Mouse (Mus musculus) neural tube, embryonic 15.5 days (tissue): ENCODE data around the gene Trpm8. TPM values are rescaled to one million over a fixed set of nuclear protein-coding genes. Genes with fewer than 3 reads are reported as not detected.
A peak's percentile ranks its signal among the peaks of the same experiment; 100 is the strongest.

Experiments used
- ATAC-seq: fragments of 200-750 bp; cut with Nextera tagmentation; 2 replicates; pipeline ENCODE4 v1.8.0; 2017; ENCODE audit warnings: mild to moderate bottlenecking, moderate TSS enrichment, moderate library complexity; ENCODE audit not compliant: low FRiP score
- H3K27ac ChIP-seq: fragments of 300-500 bp; sonication (generic); replicated peaks from 2 replicates; pipeline ENCODE4 v1.5.1; 2015; ENCODE audit warnings: mild to moderate bottlenecking, inconsistent platforms
- H3K27me3 ChIP-seq: fragments of 300-500 bp; sonication (generic); replicated peaks from 2 replicates; pipeline ENCODE4 v1.6.1; 2015; ENCODE audit warnings: inconsistent platforms
- H3K36me3 ChIP-seq: fragments of 300-500 bp; sonication (generic); 2 replicates; pipeline ENCODE4 v1.6.1; 2015; ENCODE audit warnings: inconsistent platforms
- H3K4me1 ChIP-seq: fragments of 300-500 bp; sonication (generic); 2 replicates; pipeline ENCODE4 v1.6.1; 2015; ENCODE audit warnings: inconsistent platforms
- H3K4me2 ChIP-seq: fragments of 300-500 bp; sonication (generic); 2 replicates; pipeline ENCODE4 v1.6.1; 2015; ENCODE audit warnings: inconsistent platforms, mild to moderate bottlenecking, moderate library complexity
- H3K4me3 ChIP-seq: fragments of 300-500 bp; sonication (generic); replicated peaks from 2 replicates; pipeline ENCODE4 v1.5.1; 2015; ENCODE audit warnings: mild to moderate bottlenecking, inconsistent platforms
- H3K9ac ChIP-seq: fragments of 300-500 bp; sonication (generic); replicated peaks from 2 replicates; pipeline ENCODE4 v1.6.1; 2015; ENCODE audit warnings: mild to moderate bottlenecking, inconsistent platforms
- H3K9me3 ChIP-seq: fragments of 300-500 bp; sonication (generic); replicated peaks from 2 replicates; pipeline ENCODE4 v1.6.1; 2016; ENCODE audit warnings: inconsistent platforms
- WGBS: fragments of 180-500 bp; shearing (Covaris S2); methylation state at CpG from one replicate; pipeline ENCODE4 v1.1.7; 2015; ENCODE audit warnings: mixed read lengths; 5-methylcytosine and 5-hydroxymethylcytosine counted together
- polyA plus RNA-seq: library from polyadenylated mRNA; unstranded; fragments of >200 nt; fragmentation: Nextera tagmentation; extraction: Ambion mirVana; gene quantifications from 2 replicates; pipeline ENCODE4 v1.2.1, GENCODE M21; 2015

Gene Trpm8
- polyA plus RNA-seq, 1 experiment from 2014 or later: 0.14 TPM

DNA sequence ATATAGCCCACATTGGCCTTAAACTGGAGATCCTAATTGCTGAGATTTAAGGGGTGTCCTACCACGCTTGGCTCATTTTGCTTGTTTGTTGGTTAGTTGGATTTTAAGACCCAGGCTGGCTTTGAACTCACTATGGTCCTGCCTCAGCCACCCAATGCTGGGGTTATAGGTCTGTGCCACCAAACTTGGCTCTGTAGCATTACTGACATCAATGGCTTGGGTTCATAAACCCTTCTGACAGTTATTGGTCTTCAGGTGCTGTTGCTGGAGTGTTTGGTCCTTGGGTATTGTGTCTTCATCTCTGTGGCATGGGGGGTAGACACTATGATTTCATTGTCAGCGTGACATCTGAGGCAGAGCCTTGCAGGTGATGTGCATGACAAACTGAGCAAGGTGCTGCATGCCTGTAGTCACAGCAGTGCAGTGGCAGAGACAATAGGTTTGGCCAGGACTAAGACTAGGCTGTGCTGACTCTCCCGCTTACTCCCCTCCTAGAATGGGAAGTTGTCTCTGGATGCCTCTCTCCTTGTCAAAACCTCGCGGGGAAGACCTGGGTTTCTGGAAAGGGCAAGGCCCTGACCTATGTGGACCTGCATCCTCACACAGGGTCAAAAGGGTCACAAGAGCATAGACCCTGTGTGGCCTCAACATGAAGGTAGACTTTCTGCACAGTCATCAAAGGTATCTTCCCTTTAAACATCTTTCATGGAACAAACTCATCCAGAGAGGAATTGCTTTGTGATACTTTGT is 23.0 kb downstream of the Trpm8 start:
- no peak overlapping the region for H3K9ac ChIP-seq
- 47% methylated on average over 5 of the region's 5 CpGs for WGBS
- peaks cover 65% of the 10 kb centered on the region for H3K9me3 ChIP-seq
- no peak overlapping the region for H3K4me2 ChIP-seq
- ATAC-seq: 0 out of 2 replicates have a peak, but pooled peaks have one; percentile 9
- H3K36me3 ChIP-seq: no peaks in the 10 kb centered on the region
- H3K27me3 ChIP-seq: no peaks in the 10 kb centered on the region
- no peak overlapping the region for H3K4me3 ChIP-seq
- no peak overlapping the region for H3K27ac ChIP-seq
- H3K4me1 ChIP-seq: no peaks in the 10 kb centered on the region

DNA sequence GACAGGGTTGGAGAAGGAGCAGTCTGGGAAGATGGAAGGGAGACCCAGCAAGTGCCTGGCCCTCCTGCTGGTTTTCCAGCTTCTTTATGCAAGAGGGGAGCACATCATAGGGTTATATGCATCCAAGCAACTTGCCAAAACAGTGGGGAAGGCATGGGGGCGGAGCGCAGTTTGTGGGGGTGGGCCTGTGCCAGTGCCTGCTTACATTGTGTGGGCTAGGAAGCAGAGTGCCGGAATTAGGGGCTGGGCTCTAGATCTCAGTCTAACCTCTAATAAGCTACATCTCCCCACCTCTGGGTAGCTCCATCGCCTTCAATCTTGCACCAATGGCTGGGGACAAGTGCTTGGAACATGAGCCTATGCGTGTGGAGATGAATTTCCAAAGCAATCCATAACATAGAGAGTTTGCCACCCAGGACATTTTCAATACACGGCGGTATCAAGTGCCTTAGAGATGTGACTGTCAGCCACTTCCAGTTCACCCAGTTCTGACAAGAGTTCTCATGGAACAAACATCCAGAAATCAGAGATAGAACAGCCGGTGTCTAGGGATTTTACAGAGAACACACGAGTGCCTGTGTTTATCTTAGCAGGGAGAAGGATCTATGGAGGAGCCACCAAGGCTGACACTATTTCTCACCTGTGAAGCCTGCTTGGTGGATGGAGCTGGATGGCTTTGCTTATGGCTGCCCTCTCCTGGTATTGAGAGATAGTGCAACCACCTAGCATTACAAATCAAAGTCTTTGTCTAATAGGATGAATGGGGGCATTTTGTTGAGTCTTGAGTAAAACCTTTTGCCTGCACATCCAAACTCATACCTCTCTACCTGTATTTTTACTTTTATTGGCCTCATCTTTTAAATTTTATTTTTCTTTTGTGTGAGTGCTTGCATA is 23.9 kb downstream of the Trpm8 start:
- H3K27me3 ChIP-seq: no peaks in the 10 kb centered on the region
- no peak overlapping the region for H3K27ac ChIP-seq
- H3K4me3 ChIP-seq: no peak overlapping the region
- H3K4me1 ChIP-seq: no peaks in the 10 kb centered on the region
- H3K9ac ChIP-seq: no peak overlapping the region
- no peaks in the 10 kb centered on the region for H3K36me3 ChIP-seq
- peaks cover 61% of the 10 kb centered on the region for H3K9me3 ChIP-seq
- 72% methylated on average over 9 of the region's 9 CpGs for WGBS
- H3K4me2 ChIP-seq: no peak overlapping the region
- peak; percentile 15; the same call in 1 of the 2 replicates for ATAC-seq

DNA sequence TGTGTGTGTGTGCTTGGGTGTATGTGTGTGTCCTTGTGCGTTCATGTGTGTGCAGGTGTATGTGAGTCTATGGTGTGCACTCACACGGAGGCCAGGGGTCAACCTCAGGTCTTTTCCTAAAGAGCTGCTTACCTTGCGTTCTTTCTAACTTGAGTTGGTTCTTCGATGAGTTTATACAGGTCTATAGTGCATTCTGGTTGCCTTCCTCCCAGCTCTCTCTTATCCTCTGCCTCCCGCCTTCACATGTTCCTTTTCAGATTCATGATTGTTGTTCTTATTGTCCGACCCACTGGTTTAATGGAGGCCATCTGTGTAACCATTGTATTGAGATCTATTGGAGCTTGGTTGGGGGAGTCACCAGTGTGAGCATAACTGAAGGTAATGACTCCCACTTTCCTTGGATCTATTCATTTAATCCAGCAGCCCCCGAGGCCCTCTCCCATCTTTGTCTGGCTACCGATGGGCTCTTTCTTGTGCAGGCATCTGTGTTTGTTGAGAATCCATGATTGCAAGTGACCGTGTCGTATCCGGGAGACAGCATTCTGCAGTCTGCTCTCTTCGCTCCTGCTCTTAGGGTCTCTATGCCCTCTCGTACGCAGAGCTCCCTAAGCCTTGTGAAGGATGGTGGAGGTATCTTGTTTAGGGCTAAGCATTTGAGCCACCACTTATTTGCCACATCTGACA is 24.7 kb downstream of the Trpm8 start:
- WGBS: 63% methylated on average over 14 of the region's 14 CpGs
- no peak for ATAC-seq
- Histone ChIP-seq H3K4me2 (no peak overlapping the region), H3K9ac (no peak overlapping the region), H3K36me3 (no peaks in the 10 kb centered on the region), H3K4me1 (no peaks in the 10 kb centered on the region), H3K4me3 (no peak overlapping the region), H3K9me3 (peaks cover 69% of the 10 kb centered on the region), H3K27ac (no peak overlapping the region), H3K27me3 (no peaks in the 10 kb centered on the region)

DNA sequence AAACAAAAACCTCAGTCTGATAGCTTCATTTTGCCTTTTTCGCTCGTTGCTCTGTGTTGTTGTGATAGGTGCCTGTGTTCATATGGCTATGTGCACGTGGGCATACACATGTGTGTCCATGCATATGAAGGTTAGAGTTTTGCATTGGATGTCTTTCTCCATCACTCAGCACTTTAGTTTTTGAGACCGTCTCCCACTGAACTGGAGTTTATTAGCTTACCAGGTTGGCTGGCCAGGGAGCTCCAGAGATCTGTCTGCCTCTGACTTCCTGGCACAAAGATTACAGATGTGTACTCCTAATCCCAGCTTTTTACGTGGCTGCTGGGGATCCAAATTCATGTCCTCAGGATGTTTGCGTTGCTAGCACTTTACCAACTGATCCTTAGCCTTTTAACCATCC is 26.3 kb downstream of the Trpm8 start:
- H3K27me3 ChIP-seq: no peaks in the 10 kb centered on the region
- no peak overlapping the region for H3K4me3 ChIP-seq
- ATAC-seq: no peak
- no peak overlapping the region for H3K4me2 ChIP-seq
- H3K9me3 ChIP-seq: peaks cover 81% of the 10 kb centered on the region
- H3K36me3 ChIP-seq: no peaks in the 10 kb centered on the region
- H3K9ac ChIP-seq: no peak overlapping the region
- H3K27ac ChIP-seq: no peak overlapping the region
- 66% methylated on average over 6 of the region's 6 CpGs for WGBS
- no peaks in the 10 kb centered on the region for H3K4me1 ChIP-seq

DNA sequence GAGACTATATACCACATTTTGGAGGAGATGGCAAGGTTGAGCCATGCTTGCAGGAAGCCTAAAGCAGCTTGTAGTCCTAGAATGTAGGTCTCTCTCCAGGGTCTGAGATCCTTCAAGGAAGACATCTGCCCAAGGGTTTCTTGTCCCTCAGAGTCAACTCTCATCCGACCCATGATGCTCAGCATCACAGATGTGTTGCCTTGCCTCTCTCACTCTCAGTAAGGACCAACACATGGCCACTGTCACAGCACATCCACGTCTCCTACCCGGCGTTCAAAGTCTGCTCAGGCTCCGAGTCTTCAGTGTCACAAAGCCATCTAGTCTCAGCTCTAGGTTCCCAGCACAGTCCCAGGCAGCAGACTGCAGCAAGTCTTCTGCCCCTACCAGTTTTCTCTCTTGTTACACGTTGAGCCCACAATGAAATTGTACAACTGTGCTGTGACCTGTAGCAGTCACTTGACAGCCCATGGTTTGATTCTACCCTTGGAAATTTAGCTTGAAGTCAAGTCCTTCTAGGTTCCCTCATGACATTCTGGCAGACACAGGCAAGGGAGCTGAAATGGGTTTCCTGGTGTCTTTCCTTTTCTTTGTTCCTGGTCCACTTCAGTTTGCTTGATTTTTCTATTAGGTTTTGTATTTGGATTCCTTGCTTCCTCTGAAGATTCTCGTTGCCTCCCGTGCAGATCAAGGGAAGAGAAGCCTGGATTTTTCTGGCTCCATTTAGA is 27.0 kb downstream of the Trpm8 start:
- Histone ChIP-seq H3K4me3 (no peak overlapping the region), H3K27ac (no peak overlapping the region), H3K27me3 (no peaks in the 10 kb centered on the region), H3K36me3 (no peaks in the 10 kb centered on the region), H3K9ac (no peak overlapping the region), H3K4me1 (no peaks in the 10 kb centered on the region), H3K4me2 (no peak overlapping the region), H3K9me3 (peaks cover 85% of the 10 kb centered on the region)
- WGBS: 63% methylated on average over 8 of the region's 8 CpGs
- no peak for ATAC-seq

DNA sequence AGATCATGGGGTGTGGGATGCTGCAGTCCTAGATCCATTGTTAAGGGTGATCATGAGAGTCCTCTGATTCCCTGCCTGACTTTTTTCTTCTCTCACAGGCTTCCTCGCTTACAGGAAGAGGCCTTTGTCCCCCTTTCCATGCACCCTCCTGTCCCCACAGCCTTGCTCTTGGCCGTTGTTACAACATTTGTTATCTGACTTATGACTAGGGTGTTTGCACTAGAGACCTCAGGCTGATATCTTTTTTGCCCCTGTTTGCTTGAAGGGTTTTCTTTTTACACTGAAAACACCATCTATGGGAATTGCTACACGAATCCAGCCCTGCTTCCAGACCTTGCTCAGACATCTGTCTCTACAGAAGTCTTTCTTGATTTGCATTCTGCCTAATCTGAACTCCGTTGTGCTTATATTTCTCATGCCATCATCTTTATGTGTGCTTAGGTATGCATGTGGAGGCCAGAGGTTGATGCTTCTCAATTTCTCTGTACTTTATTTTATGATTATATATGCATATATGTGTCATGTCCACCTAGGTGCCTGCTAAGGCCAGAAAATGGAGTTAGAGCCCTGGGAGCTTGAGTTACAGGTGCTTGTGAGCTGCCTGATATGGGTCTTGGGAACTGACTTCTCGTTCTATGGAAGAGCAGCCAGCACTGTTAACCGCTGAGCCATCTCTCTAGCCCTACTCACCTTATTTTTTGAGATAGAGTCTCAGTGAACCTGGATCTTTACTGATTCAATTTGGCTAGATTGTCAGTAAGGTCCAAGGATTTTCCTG is 27.7 kb downstream of the Trpm8 start:
- ATAC-seq: no peak
- Histone ChIP-seq H3K27ac (no peak overlapping the region), H3K4me1 (no peaks in the 10 kb centered on the region), H3K4me2 (no peak overlapping the region), H3K4me3 (no peak overlapping the region), H3K9me3 (peaks cover 85% of the 10 kb centered on the region), H3K36me3 (no peaks in the 10 kb centered on the region), H3K9ac (no peak overlapping the region), H3K27me3 (no peaks in the 10 kb centered on the region)
- 55% methylated on average over 6 of the region's 6 CpGs for WGBS

DNA sequence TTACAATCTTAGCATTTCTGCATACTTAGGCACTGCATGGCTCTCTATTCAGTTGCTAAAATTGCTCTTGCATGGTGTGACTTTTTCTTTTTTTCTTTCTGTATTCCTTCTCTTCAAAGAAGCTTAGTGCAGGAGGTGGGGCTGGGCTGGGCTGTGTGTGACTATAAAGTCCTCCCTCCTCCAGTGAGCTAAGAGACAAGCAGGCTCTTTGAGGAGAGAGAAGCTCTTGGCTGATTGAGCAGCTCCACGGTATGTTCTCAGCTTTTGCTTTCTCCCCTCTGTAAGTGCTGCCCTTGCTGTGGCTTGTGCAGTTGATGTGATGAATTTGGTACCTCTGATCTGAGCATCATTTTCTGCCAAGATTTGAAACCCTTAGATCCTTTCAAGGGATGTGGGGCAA is 29.1 kb downstream of the Trpm8 start:
- Histone ChIP-seq H3K36me3 (no peaks in the 10 kb centered on the region), H3K4me2 (no peak overlapping the region), H3K9me3 (peaks cover 75% of the 10 kb centered on the region), H3K4me1 (no peaks in the 10 kb centered on the region), H3K27ac (no peak overlapping the region), H3K9ac (no peak overlapping the region), H3K27me3 (no peaks in the 10 kb centered on the region), H3K4me3 (no peak overlapping the region)
- no peak for ATAC-seq
- 55% methylated on average over 1 of the region's 1 CpGs for WGBS

DNA sequence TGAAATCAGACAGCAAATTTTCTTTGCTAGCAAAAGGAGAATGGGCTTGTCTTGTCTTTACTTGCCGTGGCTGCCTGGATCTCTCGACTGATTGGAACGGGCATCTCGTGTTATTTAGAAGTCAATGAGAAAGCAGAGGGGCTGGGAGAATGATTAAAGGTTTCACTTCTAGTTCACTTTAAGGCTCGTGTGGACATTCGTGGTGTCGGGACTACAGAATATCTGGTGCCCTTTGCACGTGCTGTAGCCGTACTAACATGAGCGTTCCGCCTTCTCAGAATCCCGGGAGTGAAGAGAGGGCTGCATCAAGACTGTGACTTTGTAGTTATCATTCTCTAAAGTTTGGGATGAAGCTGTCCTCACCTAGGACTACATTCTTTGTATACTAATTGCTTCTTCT is 29.7 kb downstream of the Trpm8 start:
- whole genome bisulfite sequencing: 69% methylated on average over 12 of the region's 12 CpGs
- Histone ChIP-seq H3K36me3 (no peaks in the 10 kb centered on the region), H3K9me3 (peaks cover 68% of the 10 kb centered on the region)

DNA sequence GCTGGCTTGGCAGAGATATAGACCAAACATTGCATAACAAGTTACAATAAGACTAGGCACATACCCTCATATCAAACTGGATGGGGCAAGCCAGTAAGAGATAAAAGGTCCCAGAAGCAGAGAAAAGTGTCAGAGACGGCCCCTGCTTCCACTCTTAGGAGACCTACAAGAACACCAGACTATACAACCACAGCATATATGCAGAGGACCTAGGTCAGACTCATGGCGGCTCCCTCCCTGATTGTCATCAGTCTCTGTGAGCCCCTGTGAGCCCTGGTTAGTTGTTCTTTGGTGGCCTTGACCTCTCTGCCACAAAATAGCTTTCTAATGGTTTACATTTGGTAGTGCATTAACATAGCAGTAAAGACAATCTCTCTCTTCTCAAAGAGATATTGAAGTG is 31.6 kb downstream of the Trpm8 start:
- WGBS: 54% methylated on average over 2 of the region's 2 CpGs
- no peak overlapping the region for H3K4me2 ChIP-seq
- no peak overlapping the region for H3K9ac ChIP-seq
- H3K27ac ChIP-seq: no peak overlapping the region
- H3K4me1 ChIP-seq: no peaks in the 10 kb centered on the region
- ATAC-seq: no peak
- peaks cover 55% of the 10 kb centered on the region for H3K9me3 ChIP-seq
- H3K27me3 ChIP-seq: no peaks in the 10 kb centered on the region
- no peak overlapping the region for H3K4me3 ChIP-seq
- no peaks in the 10 kb centered on the region for H3K36me3 ChIP-seq

More for the DNA sequence above, 29.7 kb downstream of the Trpm8 start:
- Histone ChIP-seq H3K27ac (no peak overlapping the region), H3K4me2 (no peak overlapping the region), H3K4me3 (no peak overlapping the region), H3K27me3 (no peaks in the 10 kb centered on the region), H3K9ac (no peak overlapping the region), H3K4me1 (no peaks in the 10 kb centered on the region)
- no peak for ATAC-seq

DNA sequence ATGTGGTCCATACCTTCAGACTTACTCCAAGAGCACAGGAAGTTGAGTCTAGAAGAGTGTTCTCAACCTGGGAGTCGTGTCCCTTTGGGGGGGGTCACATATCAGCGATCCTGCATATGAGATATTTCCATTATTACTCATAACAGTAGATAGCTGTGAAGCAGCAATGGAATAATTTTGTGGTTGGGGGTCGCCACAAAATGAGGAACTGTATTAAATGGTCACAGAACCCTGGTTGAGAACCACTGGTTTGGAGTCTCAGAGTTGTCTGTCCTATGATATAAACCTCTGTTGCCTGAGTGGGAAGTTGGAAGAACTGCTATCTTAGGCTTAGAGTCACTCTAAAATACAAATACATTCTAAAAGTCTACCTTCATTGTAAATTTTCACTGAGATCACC is 32.4 kb downstream of the Trpm8 start:
- Histone ChIP-seq H3K4me1 (no peaks in the 10 kb centered on the region), H3K9me3 (peaks cover 47% of the 10 kb centered on the region)
- 0 out of 2 replicates have a peak, but pooled peaks have one; percentile 14 for ATAC-seq

More for the DNA sequence above, 32.4 kb downstream of the Trpm8 start:
- Histone ChIP-seq H3K27ac (no peak overlapping the region), H3K4me3 (no peak overlapping the region), H3K4me2 (no peak overlapping the region), H3K36me3 (no peaks in the 10 kb centered on the region), H3K9ac (no peak overlapping the region), H3K27me3 (no peaks in the 10 kb centered on the region)
- WGBS: 56% methylated on average over 3 of the region's 3 CpGs
